Mouse (Mus musculus) liver, adult 2 months (tissue): ENCODE measurements around the gene Coro1c. TPM values are rescaled to one million over a fixed set of nuclear protein-coding genes. Genes with fewer than 3 reads are reported as not detected.

Experiments
- DNase-seq: peaks from one replicate; pipeline ENCODE4 v3.0.0-alpha.2; 2011; ENCODE audit warnings: low read depth, low spot score; ENCODE audit errors: extremely low read depth
- H3K27ac ChIP-seq: fragments of 200-500 bp; replicated peaks from 2 replicates; pipeline ENCODE4 v1.5.1; 2012; ENCODE audit warnings: low read depth, mild to moderate bottlenecking, control low read depth, inconsistent platforms, low read length; ENCODE audit not compliant: insufficient read depth
- H3K27me3 ChIP-seq: fragments of 200-500 bp; 2 replicates; pipeline ENCODE4 v1.6.1; 2012; ENCODE audit warnings: mild to moderate bottlenecking, moderate library complexity, low read length, inconsistent platforms; ENCODE audit not compliant: control insufficient read depth, insufficient read depth
- H3K36me3 ChIP-seq: fragments of 200-500 bp; 2 replicates; pipeline ENCODE4 v1.6.1; 2012; ENCODE audit warnings: low read length, inconsistent platforms; ENCODE audit not compliant: control insufficient read depth, insufficient read depth
- H3K4me1 ChIP-seq: fragments of 200-500 bp; 2 replicates; pipeline ENCODE4 v1.6.1; 2011; ENCODE audit warnings: low read length; ENCODE audit not compliant: control insufficient read depth, insufficient read depth
- H3K4me3 ChIP-seq: fragments of 200-500 bp; 2 replicates; pipeline ENCODE4 v1.5.1; 2011; ENCODE audit warnings: low read depth, mild to moderate bottlenecking, control low read depth, low read length, moderate library complexity; ENCODE audit not compliant: insufficient read depth
- H3K79me2 ChIP-seq: fragments of 200-500 bp; 2 replicates; pipeline ENCODE4 v1.6.1; 2012; ENCODE audit warnings: inconsistent platforms, mild to moderate bottlenecking, low read length, moderate library complexity; ENCODE audit not compliant: control insufficient read depth, insufficient read depth
- H3K9ac ChIP-seq: fragments of 200-500 bp; 2 replicates; pipeline ENCODE4 v1.6.1; 2012; ENCODE audit warnings: low read depth, mild to moderate bottlenecking, control low read depth, inconsistent platforms, low read length
- CTCF ChIP-seq: fragments of 200-500 bp; IDR thresholded peaks from 2 replicates; pipeline ENCODE4 v1.5.1; 2011; ENCODE audit warnings: low read depth, low read length, control low read depth
- POLR2A ChIP-seq: fragments of 200-500 bp; IDR thresholded peaks from 2 replicates; pipeline ENCODE4 v1.6.1; 2011; ENCODE audit warnings: low read length, control low read depth; ENCODE audit not compliant: insufficient read depth; ENCODE audit errors: extremely low read depth
- WGBS: fragments of 180-500 bp; shearing (Covaris S2); methylation state at CpG from one replicate; pipeline ENCODE4 v1.1.7; 2018; 5-methylcytosine and 5-hydroxymethylcytosine counted together
- polyA plus RNA-seq: library from polyadenylated mRNA; depleted of rRNA; stranded (reverse); fragments of >200 nt; gene quantifications from 2 replicates; pipeline ENCODE4 v1.2.3, GENCODE M21; 2012
- total RNA-seq: library from RNA; depleted of rRNA; stranded (reverse); fragments of >200 nt; gene quantifications from 2 replicates; pipeline ENCODE4 v1.2.3, GENCODE M21; 2014

Gene Coro1c
- total and polyA plus RNA-seq, 2 experiments: 11.8 to 13.6 TPM

DNA sequence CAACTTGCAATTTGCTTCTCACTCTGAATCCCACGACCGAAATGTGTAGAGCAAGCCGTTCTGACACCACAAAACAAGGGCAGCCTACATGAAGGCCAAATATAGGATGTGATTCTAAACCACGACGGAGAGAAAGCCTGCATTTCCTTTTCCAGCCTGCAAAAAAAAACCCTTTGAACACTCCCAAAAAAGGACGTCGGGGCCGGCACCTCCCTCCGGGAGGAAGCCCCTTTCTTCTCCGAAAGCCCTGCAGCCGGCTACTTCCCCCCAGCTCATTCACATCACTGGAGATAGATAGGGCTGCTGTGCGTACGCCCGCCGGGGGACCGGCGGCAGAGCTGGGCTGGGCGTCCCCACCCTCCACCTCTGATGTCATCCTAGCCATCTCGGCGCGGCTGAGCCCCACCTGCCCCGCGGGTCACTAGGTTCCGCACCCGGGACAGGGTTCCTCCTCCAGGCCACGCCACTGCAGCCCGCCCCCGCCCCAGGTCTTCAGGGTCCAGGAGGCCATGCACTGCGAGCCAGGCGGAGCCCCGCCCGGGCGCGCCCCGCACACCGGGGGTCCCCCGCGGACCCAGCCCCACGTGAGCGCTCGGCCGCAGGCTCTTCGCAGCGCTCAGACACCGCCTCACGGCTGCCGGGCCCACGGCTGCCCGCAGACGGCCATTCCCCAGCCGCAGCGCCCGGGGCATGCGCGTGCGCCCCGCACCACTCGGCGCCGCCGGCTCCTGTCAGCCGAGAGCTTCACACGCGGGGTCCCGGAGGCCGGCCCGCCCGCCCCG is 581 bp downstream of the Coro1c start:
- peak overlapping the region; percentile 40 for H3K27ac ChIP-seq
- H3K79me2 ChIP-seq: peaks cover 18% of the 10 kb centered on the region
- peak overlapping the region; percentile 75 for H3K4me3 ChIP-seq
- DNase-seq: peak; percentile 22
- no peaks in the 10 kb centered on the region for H3K36me3 ChIP-seq
- H3K27me3 ChIP-seq: no peaks in the 10 kb centered on the region
- peak overlapping the region; percentile 80 for H3K9ac ChIP-seq
- WGBS: 1% methylated on average over 69 of the region's 69 CpGs
- H3K4me1 ChIP-seq: peaks cover 6% of the 10 kb centered on the region
- no peak for TF ChIP-seq CTCF
- no peak for TF ChIP-seq POLR2A

- Histone ChIP-seq H3K4me1 (peaks cover 6% of the 10 kb centered on the region), H3K9ac (peak overlapping the region; percentile 80), H3K27me3 (no peaks in the 10 kb centered on the region), H3K27ac (peak overlapping the region; percentile 40), H3K4me3 (peak overlapping the region; percentile 75), H3K36me3 (no peaks in the 10 kb centered on the region), H3K79me2 (peaks cover 27% of the 10 kb centered on the region)
- no peak for TF ChIP-seq CTCF
- no peak for TF ChIP-seq POLR2A
- no peak for DNase-seq
- WGBS: 31% methylated on average over 17 of the region's 17 CpGs
These were observed 1.4 kb downstream of the Coro1c start for GRCm38 (mm10) chr5:113906958-113907735.

- no peak overlapping the region for H3K9ac ChIP-seq
- peaks cover 6% of the 10 kb centered on the region for H3K4me1 ChIP-seq
- H3K27me3 ChIP-seq: no peaks in the 10 kb centered on the region
- H3K79me2 ChIP-seq: peaks cover 32% of the 10 kb centered on the region
- WGBS: 53% methylated on average over 4 of the region's 4 CpGs
- TF ChIP-seq POLR2A (no peak), CTCF (no peak)
- H3K36me3 ChIP-seq: no peaks in the 10 kb centered on the region
- H3K4me3 ChIP-seq: no peak overlapping the region
- no peak for DNase-seq
- H3K27ac ChIP-seq: no peak overlapping the region
These were observed 3.6 kb downstream of the Coro1c start for GRCm38 (mm10) chr5:113904987-113905386.

DNA sequence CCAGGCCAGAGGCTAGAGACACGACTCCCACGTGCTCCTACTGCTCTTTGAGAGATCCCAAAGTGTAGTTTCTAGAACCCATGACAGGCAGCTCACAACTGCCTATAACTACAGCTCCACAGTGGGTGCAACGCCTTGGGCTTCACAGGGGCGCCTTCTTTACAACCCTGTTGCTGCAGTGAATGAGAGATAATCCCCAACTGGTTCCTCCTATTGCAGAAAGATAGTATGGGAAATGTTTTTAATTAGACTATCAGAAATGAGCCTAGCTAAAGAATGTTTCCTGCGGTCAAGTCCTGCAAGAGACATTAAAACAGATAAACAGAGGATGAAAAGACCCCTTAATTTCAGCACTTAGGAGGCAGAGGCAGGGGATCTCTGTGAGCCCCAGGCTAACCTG is 5.6 kb downstream of the Coro1c start:
- Histone ChIP-seq H3K27ac (no peak overlapping the region), H3K27me3 (no peaks in the 10 kb centered on the region), H3K9ac (no peak overlapping the region), H3K36me3 (no peaks in the 10 kb centered on the region), H3K4me3 (no peak overlapping the region), H3K79me2 (peaks cover 43% of the 10 kb centered on the region), H3K4me1 (peaks cover 5% of the 10 kb centered on the region; the same call in 1 of the 2 replicates)
- DNase-seq: no peak
- TF ChIP-seq CTCF (no peak), POLR2A (no peak)
- 66% methylated on average over 5 of the region's 5 CpGs for WGBS

- Histone ChIP-seq H3K27me3 (no peaks in the 10 kb centered on the region), H3K79me2 (peaks cover 51% of the 10 kb centered on the region), H3K4me3 (no peak overlapping the region), H3K9ac (no peak overlapping the region), H3K4me1 (peaks cover 5% of the 10 kb centered on the region; the same call in 1 of the 2 replicates), H3K27ac (no peak overlapping the region), H3K36me3 (no peaks in the 10 kb centered on the region)
- WGBS: 72% methylated on average over 6 of the region's 6 CpGs
- no peak for TF ChIP-seq POLR2A
- TF ChIP-seq CTCF: no peak
- DNase-seq: no peak
These were observed 6.5 kb downstream of the Coro1c start for GRCm38 (mm10) chr5:113902017-113902416.

DNA sequence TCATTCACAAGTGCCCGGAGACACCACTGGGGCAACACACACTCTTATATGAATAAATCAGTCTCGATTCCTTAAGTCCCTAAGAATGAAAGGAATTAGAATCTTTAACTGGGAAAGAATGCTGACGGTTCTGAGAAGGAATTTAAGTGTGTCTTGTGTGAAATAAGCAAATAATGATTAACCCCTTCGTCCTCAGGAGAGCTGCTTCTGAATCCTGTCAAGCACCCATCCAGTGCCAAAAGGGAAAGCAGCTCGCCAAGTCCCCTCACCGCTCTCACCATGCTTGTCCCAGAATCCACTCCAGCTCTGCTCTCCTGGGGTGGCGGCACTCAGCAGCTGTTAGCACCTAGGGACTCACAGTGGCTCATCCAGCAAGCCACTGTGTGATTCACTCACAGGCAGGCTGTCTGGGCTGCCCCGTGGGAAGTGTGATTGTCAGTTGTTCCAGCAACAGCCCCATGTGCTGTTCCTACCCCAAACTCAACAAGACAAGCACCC is 7.4 kb downstream of the Coro1c start:
- TF ChIP-seq CTCF (no peak), POLR2A (no peak)
- Histone ChIP-seq H3K36me3 (no peaks in the 10 kb centered on the region), H3K4me1 (peaks cover 5% of the 10 kb centered on the region; the same call in 1 of the 2 replicates), H3K27me3 (no peaks in the 10 kb centered on the region), H3K9ac (no peak overlapping the region), H3K79me2 (peaks cover 56% of the 10 kb centered on the region), H3K4me3 (no peak overlapping the region), H3K27ac (no peak overlapping the region)
- WGBS: 74% methylated on average over 8 of the region's 8 CpGs
- DNase-seq: no peak
